In the genomic region with DNA sequence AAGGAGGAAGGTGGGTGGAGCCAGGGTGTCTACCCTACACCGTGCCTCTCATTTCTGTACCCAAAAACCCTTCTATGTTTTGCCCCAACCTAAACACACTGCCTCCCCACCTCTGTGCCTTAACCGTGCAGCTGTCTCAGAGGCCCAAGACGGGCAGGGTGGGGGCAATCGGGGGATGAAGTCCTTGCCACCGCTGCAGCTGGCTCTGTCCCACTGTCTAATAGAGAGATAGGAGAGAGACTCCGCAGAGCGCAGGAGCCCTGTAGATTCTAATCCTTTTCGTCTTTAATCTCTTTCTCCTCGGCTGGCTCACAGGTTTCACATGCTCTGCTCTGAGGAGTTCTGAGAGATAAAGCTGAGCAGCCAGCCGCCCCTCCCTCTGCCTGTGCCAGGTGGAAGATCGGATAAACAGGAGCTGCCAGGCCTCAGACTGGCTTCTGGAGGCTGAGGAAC, we compare ENCODE assay signal across 13 mouse cellular contexts. TPM values are rescaled to one million over a fixed set of nuclear protein-coding genes. Genes with fewer than 3 reads are reported as not detected.
A peak's percentile ranks its signal among the peaks of the same experiment; 100 is the strongest.
DNase-seq lines count a peak whose midpoint lies in the region; ATAC-seq and TF ChIP-seq lines count a peak whose summit lies in the region.
"Had no signal": no experiment of that assay in that cellular context is flagged by ENCODE, and none has a peak within 500 bp of the region (broad histone marks: within the 10 kb centered on the region; RNA-seq: fewer than 3 reads in every experiment).

No protein-coding gene starts in this region.

- 49% methylated on average over 11 of the region's 11 CpGs for WGBS in stomach, embryonic 14.5 days
- WGBS in stomach, postnatal 0 days = 38% methylated on average over 11 of the region's 11 CpGs
- 49% methylated on average over 11 of the region's 11 CpGs for WGBS in hindbrain, embryonic 16.5 days
- 16% methylated on average over 11 of the region's 11 CpGs for WGBS in midbrain, embryonic 11.5 days

- no peak for DNase-seq in stomach, postnatal 0 days (ENCODE audit: low spot score)
- DNase-seq in midbrain, embryonic 11.5 days (ENCODE audit: low spot score, missing footprints) = peak; percentile 90
- no peak for DNase-seq in left cerebral cortex, postnatal 14 days (ENCODE audit: low spot score in 2 of 2)
- no peak for DNase-seq in urinary bladder, postnatal 25 days (ENCODE audit: low spot score)
- no peak for DNase-seq in testis, postnatal 10 days (ENCODE audit: low spot score)
- DNase-seq: cerebellum, adult 8-10 months; gastrocnemius, postnatal 10 days; kidney, adult 18-20 months; layer of hippocampus, adult 9-11 months had no signal

- ATAC-seq in stomach, embryonic 14.5 days (ENCODE audit: insufficient number of reproducible peaks, insufficient read depth, low FRiP score, low read depth) = peak; percentile 62; the same call in 1 of the 2 replicates
- ATAC-seq in stomach, postnatal 0 days (ENCODE audit: low FRiP score, low TSS enrichment) = no peak
- peak; percentile 51; the same call in 1 of the 2 replicates for ATAC-seq in hindbrain, embryonic 16.5 days
- ATAC-seq in midbrain, embryonic 11.5 days (ENCODE audit: low FRiP score) = peak; percentile 61

- no peak overlapping the region for H3K4me2 ChIP-seq in stomach, embryonic 14.5 days (replicated peaks; ENCODE audit: low read depth, low read length)
- H3K4me2 ChIP-seq in stomach, postnatal 0 days (replicated peaks; ENCODE audit: low read depth) = no peak overlapping the region
- no peak overlapping the region for H3K4me2 ChIP-seq in hindbrain, embryonic 16.5 days (ENCODE audit: low read length)
- no peak overlapping the region for H3K4me2 ChIP-seq in midbrain, embryonic 11.5 days
- H3K4me2 ChIP-seq: embryonic facial prominence, embryonic 15.5 days; heart, embryonic 15.5 days had no signal

- intact Hi-C loops in left cerebral cortex, postnatal 14 days (cut with DNase I) = no loop called here

- H3K4me1 ChIP-seq in stomach, embryonic 14.5 days (ENCODE audit: control insufficient read depth, insufficient read depth, low read length) = no peaks in the 10 kb centered on the region
- H3K4me1 ChIP-seq in stomach, postnatal 0 days (replicated peaks; ENCODE audit: control insufficient read depth, insufficient read depth) = no peaks in the 10 kb centered on the region
- peaks cover 18% of the 10 kb centered on the region for H3K4me1 ChIP-seq in hindbrain, embryonic 16.5 days (ENCODE audit: control insufficient read depth, insufficient read depth, low read depth, low read length)
- H3K4me1 ChIP-seq in midbrain, embryonic 11.5 days (ENCODE audit: control insufficient read depth, insufficient read depth, low read length) = peaks cover 22% of the 10 kb centered on the region
- H3K4me1 ChIP-seq: heart, embryonic 15.5 days had no signal

- H3K36me3 ChIP-seq in stomach, embryonic 14.5 days (ENCODE audit: control insufficient read depth, insufficient read depth, low read length) = no peaks in the 10 kb centered on the region
- H3K36me3 ChIP-seq in stomach, postnatal 0 days (ENCODE audit: control insufficient read depth, insufficient read depth, low read length) = no peaks in the 10 kb centered on the region
- no peaks in the 10 kb centered on the region for H3K36me3 ChIP-seq in hindbrain, embryonic 16.5 days (ENCODE audit: control insufficient read depth, insufficient read depth, low read length)
- no peaks in the 10 kb centered on the region for H3K36me3 ChIP-seq in midbrain, embryonic 11.5 days (ENCODE audit: control insufficient read depth, insufficient read depth, low read length)
- H3K36me3 ChIP-seq: embryonic facial prominence, embryonic 15.5 days; heart, embryonic 15.5 days had no signal

- no peak overlapping the region for H3K4me3 ChIP-seq in stomach, embryonic 14.5 days (ENCODE audit: low read depth, low read length)
- H3K4me3 ChIP-seq in stomach, postnatal 0 days (ENCODE audit: low read depth, low read length) = no peak overlapping the region
- H3K4me3 ChIP-seq in hindbrain, embryonic 16.5 days (ENCODE audit: low read length) = no peak overlapping the region
- H3K4me3 ChIP-seq in midbrain, embryonic 11.5 days (ENCODE audit: low read depth, low read length) = no peak overlapping the region
- H3K4me3 ChIP-seq: embryonic facial prominence, embryonic 15.5 days; heart, embryonic 15.5 days had no signal

- no peak for TF ChIP-seq CTCF in stomach, postnatal 0 days (IDR thresholded peaks at IDR 0.05; ENCODE audit: low read depth)

- H3K27me3 ChIP-seq in stomach, embryonic 14.5 days (ENCODE audit: control insufficient read depth, insufficient read depth, low read length) = peaks cover 6% of the 10 kb centered on the region; the same call in 1 of the 2 replicates
- H3K27me3 ChIP-seq in stomach, postnatal 0 days (ENCODE audit: control insufficient read depth, insufficient read depth, low read length) = no peaks in the 10 kb centered on the region; the same call in 1 of the 2 replicates
- H3K27me3 ChIP-seq in hindbrain, embryonic 16.5 days (replicated peaks; ENCODE audit: control insufficient read depth, insufficient read depth, low read length) = no peaks in the 10 kb centered on the region
- H3K27me3 ChIP-seq in midbrain, embryonic 11.5 days (ENCODE audit: control insufficient read depth, insufficient read depth, low read length) = peaks cover 6% of the 10 kb centered on the region; the same call in 1 of the 2 replicates

- no peaks in the 10 kb centered on the region for H3K9me3 ChIP-seq in stomach, embryonic 14.5 days (ENCODE audit: control insufficient read depth, low read depth, low read length)
- no peaks in the 10 kb centered on the region for H3K9me3 ChIP-seq in stomach, postnatal 0 days (ENCODE audit: control insufficient read depth, low read length)
- no peaks in the 10 kb centered on the region for H3K9me3 ChIP-seq in hindbrain, embryonic 16.5 days (ENCODE audit: control insufficient read depth, low read length)
- no peaks in the 10 kb centered on the region for H3K9me3 ChIP-seq in midbrain, embryonic 11.5 days (ENCODE audit: control insufficient read depth, low read length)
- H3K9me3 ChIP-seq: embryonic facial prominence, embryonic 15.5 days; heart, embryonic 15.5 days had no signal

- no peak overlapping the region for H3K27ac ChIP-seq in stomach, embryonic 14.5 days (ENCODE audit: low read length)
- H3K27ac ChIP-seq in stomach, postnatal 0 days (replicated peaks) = no peak overlapping the region
- peak overlapping the region; percentile 45 for H3K27ac ChIP-seq in hindbrain, embryonic 16.5 days (ENCODE audit: low read depth, low read length)
- H3K27ac ChIP-seq in midbrain, embryonic 11.5 days (ENCODE audit: low read depth, low read length) = no peak overlapping the region
- H3K27ac ChIP-seq: embryonic facial prominence, embryonic 15.5 days; heart, embryonic 15.5 days had no signal

- no peak overlapping the region for H3K9ac ChIP-seq in stomach, embryonic 14.5 days (replicated peaks; ENCODE audit: low read depth, low read length)
- H3K9ac ChIP-seq in stomach, postnatal 0 days (ENCODE audit: low read length) = no peak overlapping the region
- H3K9ac ChIP-seq in hindbrain, embryonic 16.5 days (ENCODE audit: low read depth, low read length) = peak overlapping the region; percentile 12; the same call in 1 of the 2 replicates
- H3K9ac ChIP-seq in midbrain, embryonic 11.5 days (ENCODE audit: low read length) = no peak overlapping the region
- H3K9ac ChIP-seq: embryonic facial prominence, embryonic 15.5 days; heart, embryonic 15.5 days had no signal

- TF ChIP-seq EP300 in stomach, postnatal 0 days (optimal IDR thresholded peaks at IDR 0.05) = no peak

RNA-seq across cellular contexts. Expression of a gene that starts 27.5 kb away (rescaled TPM):
- 16.9 and 17.1 TPM in 2 replicates for polyA plus RNA-seq in stomach, embryonic 14.5 days (2014; fragmentation: Nextera tagmentation; extraction: Ambion mirVana)
- polyA plus RNA-seq in stomach, postnatal 0 days (2015; fragmentation: Nextera tagmentation; extraction: Ambion mirVana) = 9.5 and 10.3 TPM in 2 replicates
- 19.6 and 20.6 TPM in 2 replicates for polyA plus RNA-seq in hindbrain, embryonic 16.5 days (2015; fragmentation: Nextera tagmentation; extraction: Ambion mirVana)
- polyA plus RNA-seq in midbrain, embryonic 11.5 days (2014; fragmentation: Nextera tagmentation; extraction: Ambion mirVana) = 15.5 and 15.8 TPM in 2 replicates
- 1 to 10 TPM; 8.8 to 9.5 TPM for total RNA-seq in left cerebral cortex, postnatal 14 days (2021)

RNA-seq across cellular contexts. Expression of a gene that starts 31.3 kb away (rescaled TPM):
- 22.8 and 24.4 TPM in 2 replicates for polyA plus RNA-seq in stomach, embryonic 14.5 days (2014; fragmentation: Nextera tagmentation; extraction: Ambion mirVana)
- 14.7 and 15.4 TPM in 2 replicates for polyA plus RNA-seq in stomach, postnatal 0 days (2015; fragmentation: Nextera tagmentation; extraction: Ambion mirVana)
- polyA plus RNA-seq in hindbrain, embryonic 16.5 days (2015; fragmentation: Nextera tagmentation; extraction: Ambion mirVana) = 20.6 and 22.7 TPM in 2 replicates
- 30.5 and 30.9 TPM in 2 replicates for polyA plus RNA-seq in midbrain, embryonic 11.5 days (2014; fragmentation: Nextera tagmentation; extraction: Ambion mirVana)
- total RNA-seq in left cerebral cortex, postnatal 14 days (2021) = 10 to 100 TPM; 87.2 to 89.3 TPM
